Mouse (Mus musculus) cortical plate, adult 2 months (tissue): ENCODE data around the gene Tspan18. TPM values are rescaled to one million over a fixed set of nuclear protein-coding genes. Genes with fewer than 3 reads are reported as not detected.

Source experiments
- H3K27ac ChIP-seq: fragments of 200-500 bp; 2 replicates; pipeline ENCODE4 v1.5.1; 2012; ENCODE audit warnings: low read length, control low read depth, inconsistent platforms; ENCODE audit not compliant: insufficient read depth
- H3K4me1 ChIP-seq: fragments of 200-500 bp; 2 replicates; pipeline ENCODE4 v1.6.1; 2011; ENCODE audit warnings: low read length; ENCODE audit not compliant: control insufficient read depth, insufficient read depth
- H3K4me3 ChIP-seq: fragments of 200-500 bp; 2 replicates; pipeline ENCODE4 v1.5.1; 2011; ENCODE audit warnings: mild to moderate bottlenecking, low read length, control low read depth; ENCODE audit not compliant: insufficient read depth
- CTCF ChIP-seq: fragments of 200-500 bp; IDR thresholded peaks from 2 replicates; pipeline ENCODE4 v1.5.1; 2011; ENCODE audit warnings: mild to moderate bottlenecking, control low read depth, low read length; ENCODE audit not compliant: insufficient read depth; ENCODE audit errors: extremely low read depth
- POLR2A ChIP-seq: fragments of 200-500 bp; IDR thresholded peaks from 2 replicates; pipeline ENCODE4 v1.6.1; 2011; ENCODE audit warnings: mild to moderate bottlenecking, low read length, control low read depth; ENCODE audit not compliant: insufficient read depth; ENCODE audit errors: extremely low read depth
- polyA plus RNA-seq: library from polyadenylated mRNA; depleted of rRNA; stranded (reverse); fragments of >200 nt; gene quantifications from 2 replicates; pipeline ENCODE4 v1.2.3, GENCODE M21; 2012

Tspan18 gene
- polyA plus RNA-seq, 1 experiment: 1.7 TPM

GRCm38 (mm10) chr2:93252356-93252755 is 81.9 kb downstream of the Tspan18 start:
- Histone ChIP-seq H3K4me3 (no peak overlapping the region), H3K27ac (no peak overlapping the region), H3K4me1 (no peaks in the 10 kb centered on the region)
- TF ChIP-seq CTCF: no peak
- TF ChIP-seq POLR2A: no peak

GRCm38 (mm10) chr2:93250611-93251010 is 83.7 kb downstream of the Tspan18 start:
- Histone ChIP-seq H3K27ac (no peak overlapping the region), H3K4me3 (no peak overlapping the region), H3K4me1 (no peaks in the 10 kb centered on the region)
- no peak for TF ChIP-seq CTCF
- TF ChIP-seq POLR2A: no peak

DNA sequence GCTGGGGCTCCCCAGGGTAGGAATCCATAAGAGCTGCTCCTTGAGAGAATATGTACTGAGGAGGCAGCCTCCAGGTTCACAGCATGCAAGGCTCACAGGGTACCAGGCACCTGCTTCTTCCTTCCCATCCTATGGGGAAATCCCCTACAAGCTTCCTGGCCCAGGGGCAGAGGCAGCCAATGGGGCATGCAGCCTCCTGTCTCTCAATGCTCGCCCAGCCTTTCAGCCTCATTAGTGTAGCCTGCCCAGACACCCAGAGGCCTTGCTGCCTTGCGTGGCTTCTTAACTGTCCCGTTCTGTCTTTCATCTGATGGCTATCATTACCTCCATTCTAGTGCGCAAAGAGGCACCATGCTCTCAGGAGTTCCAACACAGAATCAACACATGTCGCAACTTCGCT is 85.2 kb downstream of the Tspan18 start:
- no peaks in the 10 kb centered on the region for H3K4me1 ChIP-seq
- no peak for TF ChIP-seq POLR2A
- no peak for TF ChIP-seq CTCF

DNA sequence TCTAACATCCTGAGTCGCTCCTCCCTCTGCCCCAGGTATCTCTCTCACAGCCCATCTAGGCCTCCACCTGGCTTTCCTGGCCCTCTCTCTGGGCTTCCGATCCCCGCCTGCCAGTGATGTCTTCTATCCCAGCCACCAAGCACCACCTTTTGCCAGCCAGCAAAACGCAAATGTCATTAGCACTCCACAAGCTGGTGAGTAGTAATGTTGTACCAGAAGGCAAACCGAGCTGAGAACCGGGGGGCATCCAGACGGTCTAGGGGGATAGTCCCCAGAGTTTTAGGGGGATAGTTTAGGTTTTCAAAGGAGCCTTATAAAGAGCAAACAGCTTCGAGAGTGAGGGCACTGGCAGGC is 90.2 kb downstream of the Tspan18 start:
- Histone ChIP-seq H3K4me3 (no peak overlapping the region), H3K4me1 (no peaks in the 10 kb centered on the region), H3K27ac (no peak overlapping the region)
- TF ChIP-seq POLR2A (no peak), CTCF (no peak)

More for the DNA sequence above, 85.2 kb downstream of the Tspan18 start:
- no peak overlapping the region for H3K27ac ChIP-seq
- no peak overlapping the region for H3K4me3 ChIP-seq

- TF ChIP-seq POLR2A: no peak
- TF ChIP-seq CTCF: no peak
- Histone ChIP-seq H3K27ac (no peak overlapping the region), H3K4me3 (no peak overlapping the region), H3K4me1 (no peaks in the 10 kb centered on the region)
Measured at GRCm38 (mm10) chr2:93243439-93244089, 90.7 kb downstream of the Tspan18 start.

DNA sequence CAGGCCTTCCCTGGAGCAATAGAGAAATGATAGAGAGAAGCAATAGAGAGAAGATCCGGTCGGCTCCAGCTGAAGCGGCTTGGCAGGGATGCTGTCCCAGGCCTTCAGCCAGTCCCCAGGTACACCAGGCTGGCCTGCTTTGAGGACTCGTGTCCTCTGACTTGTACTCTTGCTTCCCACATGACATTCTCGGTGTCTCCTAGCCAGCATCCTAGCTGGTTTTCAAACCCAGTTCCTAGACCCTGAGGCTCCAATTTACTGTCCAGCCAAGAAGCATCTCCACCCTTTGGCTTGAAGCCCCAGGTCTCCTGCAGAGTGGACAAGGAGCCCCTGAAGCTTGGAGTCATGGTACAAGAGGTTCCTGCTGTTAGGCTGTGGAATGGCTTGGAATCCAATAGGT is 92.1 kb downstream of the Tspan18 start:
- no peak overlapping the region for H3K4me3 ChIP-seq
- H3K4me1 ChIP-seq: no peaks in the 10 kb centered on the region
- no peak overlapping the region for H3K27ac ChIP-seq
- TF ChIP-seq POLR2A (no peak), CTCF (no peak)

DNA sequence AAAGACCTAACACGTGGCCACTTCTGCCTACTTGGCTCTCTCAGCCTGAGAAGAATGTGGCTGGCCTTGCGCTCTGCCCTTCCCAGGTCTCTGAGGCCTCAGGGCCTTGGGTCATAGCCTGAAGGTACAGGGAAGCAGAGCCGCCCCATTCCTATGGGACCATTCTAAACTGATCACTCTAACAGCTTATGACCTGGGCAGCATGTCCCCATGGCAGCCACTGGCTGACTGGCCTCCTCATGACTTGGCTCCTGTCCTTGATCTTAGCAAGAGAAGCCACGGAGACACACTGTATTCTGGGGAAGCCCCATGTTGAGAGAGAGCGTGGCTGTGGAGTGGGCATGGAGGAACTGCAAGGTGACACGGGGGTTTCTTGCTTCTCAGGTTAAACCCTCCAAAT is 95.4 kb downstream of the Tspan18 start:
- no peak overlapping the region for H3K27ac ChIP-seq
- TF ChIP-seq CTCF (no peak), POLR2A (no peak)
- H3K4me3 ChIP-seq: no peak overlapping the region

DNA sequence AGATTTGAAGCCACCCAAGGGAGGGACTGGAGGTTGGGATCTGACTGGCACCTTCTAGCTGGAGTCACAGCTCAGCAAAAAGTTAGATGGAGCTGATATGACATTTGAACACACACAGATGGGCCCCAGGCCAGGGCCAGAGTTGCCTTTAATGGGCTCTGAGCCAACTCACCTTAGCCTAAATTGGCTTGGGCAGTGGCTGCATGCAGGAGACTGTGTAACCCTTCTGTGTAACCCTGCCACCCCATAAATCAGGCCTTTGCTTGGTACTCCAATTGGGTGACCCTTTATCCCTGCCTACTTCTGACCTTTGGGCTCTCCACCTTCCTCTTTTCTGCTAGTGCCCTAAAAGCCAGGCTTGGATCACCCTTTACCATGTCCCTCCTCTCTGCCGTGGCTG is 97.2 kb downstream of the Tspan18 start:
- Histone ChIP-seq H3K4me3 (no peak overlapping the region), H3K27ac (no peak overlapping the region), H3K4me1 (no peaks in the 10 kb centered on the region)
- TF ChIP-seq CTCF (no peak), POLR2A (no peak)

More for the DNA sequence above, 95.4 kb downstream of the Tspan18 start:
- no peaks in the 10 kb centered on the region for H3K4me1 ChIP-seq

DNA sequence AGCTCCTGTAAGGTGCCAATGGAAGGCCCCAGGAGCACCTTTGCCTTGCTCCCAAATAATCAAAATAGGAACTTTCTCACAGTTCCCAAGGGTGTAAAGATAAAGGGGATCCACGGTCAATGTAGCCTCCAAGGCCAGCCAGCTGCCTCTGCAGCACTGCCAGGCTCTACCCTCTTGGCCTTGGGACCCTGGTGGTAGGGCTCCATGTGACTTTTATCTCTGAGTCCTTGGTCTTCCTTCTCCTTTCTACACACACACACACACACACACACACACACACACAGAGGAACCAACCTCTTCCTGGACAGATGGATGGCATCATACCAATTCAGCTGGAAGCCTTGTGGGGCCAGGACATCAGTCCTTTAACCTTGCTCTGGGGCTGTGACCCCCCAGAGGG is 102.2 kb downstream of the Tspan18 start:
- H3K4me1 ChIP-seq: no peaks in the 10 kb centered on the region
- TF ChIP-seq CTCF: no peak
- TF ChIP-seq POLR2A: no peak
- no peak overlapping the region for H3K27ac ChIP-seq
- H3K4me3 ChIP-seq: no peak overlapping the region

DNA sequence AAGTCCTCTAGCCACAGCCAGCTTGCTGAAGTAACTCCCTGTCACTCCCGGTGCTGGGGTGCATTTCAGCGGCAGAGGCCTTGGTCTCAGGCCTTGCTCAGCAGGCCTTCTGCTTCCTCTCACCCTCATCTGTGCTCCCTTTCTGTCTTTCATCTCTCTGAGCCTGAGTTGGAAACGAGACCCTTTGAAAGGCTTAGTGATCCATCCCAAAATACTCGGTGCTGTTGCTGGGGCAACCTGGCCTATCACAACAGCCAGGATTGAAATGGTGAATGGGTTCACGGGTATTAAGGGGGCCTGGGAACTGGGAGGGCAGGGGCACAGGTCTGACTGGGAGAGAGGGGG is 105.9 kb downstream of the Tspan18 start:
- no peak for TF ChIP-seq POLR2A
- no peak for TF ChIP-seq CTCF
- H3K27ac ChIP-seq: no peak overlapping the region
- H3K4me3 ChIP-seq: no peak overlapping the region
- no peaks in the 10 kb centered on the region for H3K4me1 ChIP-seq
